Mouse (Mus musculus): ENCODE data around the gene Slc48a1. TPM values are rescaled to one million over a fixed set of nuclear protein-coding genes. Genes with fewer than 3 reads are reported as not detected.

The Slc48a1 gene
- polyA plus RNA-seq, 1 experiment = 22.1 TPM

- 88% methylated on average over 14 of the region's 14 CpGs for WGBS
- H3K36me3 ChIP-seq (ENCODE audit: control insufficient read depth, insufficient read depth, low read length) = peaks cover 13% of the 10 kb centered on the region
These were observed 30.9 kb downstream of the Slc48a1 start for GRCm38 (mm10) chr15:97809206-97809605.

GRCm38 (mm10) chr15:97809942-97810341 is 31.6 kb downstream of the Slc48a1 start:
- 76% methylated on average over 5 of the region's 5 CpGs for WGBS
- peaks cover 13% of the 10 kb centered on the region for H3K36me3 ChIP-seq (ENCODE audit: control insufficient read depth, insufficient read depth, low read length)
- peak; percentile 45; the same call in 1 of the 2 replicates for TF ChIP-seq CTCF (IDR thresholded peaks at IDR 0.05; ENCODE audit: extremely low read depth, insufficient read length, insufficient replicate concordance, low read depth, low read length)
- no peak for TF ChIP-seq POLR2A (IDR thresholded peaks at IDR 0.05; ENCODE audit: low read depth, low read length)
- peaks cover 12% of the 10 kb centered on the region for H3K4me1 ChIP-seq (ENCODE audit: control insufficient read depth, insufficient read depth, insufficient read length, low read length)
- H3K4me3 ChIP-seq (ENCODE audit: low read depth, low read length) = no peak overlapping the region
- no peak overlapping the region for H3K27ac ChIP-seq (ENCODE audit: insufficient read depth, low read depth, low read length)
- no peaks in the 10 kb centered on the region for H3K27me3 ChIP-seq (ENCODE audit: control insufficient read depth, insufficient read depth, low read length)

More at GRCm38 (mm10) chr15:97809206-97809605, 30.9 kb downstream of the Slc48a1 start:
- no peak overlapping the region for H3K27ac ChIP-seq (ENCODE audit: insufficient read depth, low read depth, low read length)
- no peak overlapping the region for H3K4me3 ChIP-seq (ENCODE audit: low read depth, low read length)
- no peak for TF ChIP-seq POLR2A (IDR thresholded peaks at IDR 0.05; ENCODE audit: low read depth, low read length)
- no peak for TF ChIP-seq CTCF (IDR thresholded peaks at IDR 0.05; ENCODE audit: extremely low read depth, insufficient read length, insufficient replicate concordance, low read depth, low read length)
- H3K4me1 ChIP-seq (ENCODE audit: control insufficient read depth, insufficient read depth, insufficient read length, low read length) = peaks cover 6% of the 10 kb centered on the region; the same call in 1 of the 2 replicates
- no peaks in the 10 kb centered on the region for H3K27me3 ChIP-seq (ENCODE audit: control insufficient read depth, insufficient read depth, low read length)

GRCm38 (mm10) chr15:97810399-97810798 is 32.1 kb downstream of the Slc48a1 start:
- Histone ChIP-seq H3K27me3 (ENCODE audit: control insufficient read depth, insufficient read depth, low read length) (no peaks in the 10 kb centered on the region), H3K36me3 (ENCODE audit: control insufficient read depth, insufficient read depth, low read length) (peaks cover 13% of the 10 kb centered on the region), H3K4me3 (ENCODE audit: low read depth, low read length) (no peak overlapping the region), H3K27ac (ENCODE audit: insufficient read depth, low read depth, low read length) (no peak overlapping the region), H3K4me1 (ENCODE audit: control insufficient read depth, insufficient read depth, insufficient read length, low read length) (peaks cover 12% of the 10 kb centered on the region)
- TF ChIP-seq POLR2A (IDR thresholded peaks at IDR 0.05; ENCODE audit: low read depth, low read length) = no peak
- no peak for TF ChIP-seq CTCF (IDR thresholded peaks at IDR 0.05; ENCODE audit: extremely low read depth, insufficient read length, insufficient replicate concordance, low read depth, low read length)
- WGBS = 90% methylated on average over 5 of the region's 5 CpGs

GRCm38 (mm10) chr15:97811307-97811706 is 33.0 kb downstream of the Slc48a1 start:
- H3K4me1 ChIP-seq (ENCODE audit: control insufficient read depth, insufficient read depth, insufficient read length, low read length) = peaks cover 12% of the 10 kb centered on the region
- no peak overlapping the region for H3K27ac ChIP-seq (ENCODE audit: insufficient read depth, low read depth, low read length)
- H3K36me3 ChIP-seq (ENCODE audit: control insufficient read depth, insufficient read depth, low read length) = peaks cover 13% of the 10 kb centered on the region
- no peak overlapping the region for H3K4me3 ChIP-seq (ENCODE audit: low read depth, low read length)
- no peaks in the 10 kb centered on the region for H3K27me3 ChIP-seq (ENCODE audit: control insufficient read depth, insufficient read depth, low read length)
- TF ChIP-seq POLR2A (IDR thresholded peaks at IDR 0.05; ENCODE audit: low read depth, low read length) = no peak
- TF ChIP-seq CTCF (IDR thresholded peaks at IDR 0.05; ENCODE audit: extremely low read depth, insufficient read length, insufficient replicate concordance, low read depth, low read length) = no peak
- 89% methylated on average over 9 of the region's 9 CpGs for WGBS

GRCm38 (mm10) chr15:97812126-97812525 is 33.8 kb downstream of the Slc48a1 start:
- Histone ChIP-seq H3K27ac (ENCODE audit: insufficient read depth, low read depth, low read length) (no peak overlapping the region), H3K36me3 (ENCODE audit: control insufficient read depth, insufficient read depth, low read length) (peaks cover 13% of the 10 kb centered on the region), H3K27me3 (ENCODE audit: control insufficient read depth, insufficient read depth, low read length) (no peaks in the 10 kb centered on the region), H3K4me1 (ENCODE audit: control insufficient read depth, insufficient read depth, insufficient read length, low read length) (peaks cover 12% of the 10 kb centered on the region), H3K4me3 (ENCODE audit: low read depth, low read length) (no peak overlapping the region)
- TF ChIP-seq POLR2A (IDR thresholded peaks at IDR 0.05; ENCODE audit: low read depth, low read length) = no peak
- TF ChIP-seq CTCF (IDR thresholded peaks at IDR 0.05; ENCODE audit: extremely low read depth, insufficient read length, insufficient replicate concordance, low read depth, low read length) = no peak
- 51% methylated on average over 6 of the region's 6 CpGs for WGBS

GRCm38 (mm10) chr15:97812875-97813274 is 34.6 kb downstream of the Slc48a1 start:
- peaks cover 12% of the 10 kb centered on the region for H3K4me1 ChIP-seq (ENCODE audit: control insufficient read depth, insufficient read depth, insufficient read length, low read length)
- WGBS = 73% methylated on average over 7 of the region's 7 CpGs

GRCm38 (mm10) chr15:97813452-97814204 is 35.3 kb downstream of the Slc48a1 start:
- Histone ChIP-seq H3K4me3 (ENCODE audit: low read depth, low read length) (peak overlapping the region; percentile 34), H3K27me3 (ENCODE audit: control insufficient read depth, insufficient read depth, low read length) (no peaks in the 10 kb centered on the region), H3K36me3 (ENCODE audit: control insufficient read depth, insufficient read depth, low read length) (peaks cover 5% of the 10 kb centered on the region; the same call in 1 of the 2 replicates), H3K4me1 (ENCODE audit: control insufficient read depth, insufficient read depth, insufficient read length, low read length) (peaks cover 12% of the 10 kb centered on the region), H3K27ac (ENCODE audit: insufficient read depth, low read depth, low read length) (no peak overlapping the region)
- WGBS = 47% methylated on average over 21 of the region's 21 CpGs
- no peak for TF ChIP-seq CTCF (IDR thresholded peaks at IDR 0.05; ENCODE audit: extremely low read depth, insufficient read length, insufficient replicate concordance, low read depth, low read length)
- TF ChIP-seq POLR2A (IDR thresholded peaks at IDR 0.05; ENCODE audit: low read depth, low read length) = no peak

More at GRCm38 (mm10) chr15:97812875-97813274, 34.6 kb downstream of the Slc48a1 start:
- TF ChIP-seq CTCF (IDR thresholded peaks at IDR 0.05; ENCODE audit: extremely low read depth, insufficient read length, insufficient replicate concordance, low read depth, low read length) (no peak), POLR2A (IDR thresholded peaks at IDR 0.05; ENCODE audit: low read depth, low read length) (no peak)
- H3K36me3 ChIP-seq (ENCODE audit: control insufficient read depth, insufficient read depth, low read length) = peaks cover 9% of the 10 kb centered on the region; the same call in 1 of the 2 replicates
- H3K4me3 ChIP-seq (ENCODE audit: low read depth, low read length) = no peak overlapping the region
- H3K27ac ChIP-seq (ENCODE audit: insufficient read depth, low read depth, low read length) = no peak overlapping the region
- no peaks in the 10 kb centered on the region for H3K27me3 ChIP-seq (ENCODE audit: control insufficient read depth, insufficient read depth, low read length)

Data from small intestine, adult 2 months (tissue).